Mouse (Mus musculus) cerebellum, adult 2 months (tissue): ENCODE data around the gene Igsf8.

Experiments used
- CTCF ChIP-seq: fragments of 200-500 bp; IDR thresholded peaks from 2 replicates; pipeline ENCODE4 v1.5.1; 2011; ENCODE audit warnings: low read depth, mild to moderate bottlenecking, control low read depth, low read length, moderate library complexity, borderline replicate concordance; ENCODE audit not compliant: insufficient read depth
- POLR2A ChIP-seq: fragments of 200-500 bp; IDR thresholded peaks from 2 replicates; pipeline ENCODE4 v1.6.1; 2011; ENCODE audit warnings: low read length, control low read depth, borderline replicate concordance; ENCODE audit not compliant: insufficient read depth

GRCm38 (mm10) chr1:172247679-172248078 lies 13.8 kb upstream of the Igsf8 start:
- peak; percentile 52; the same call in 1 of the 2 replicates for TF ChIP-seq CTCF
- TF ChIP-seq POLR2A, result no peak
